Mouse (Mus musculus) effector memory CD4-positive, alpha-beta T cell, adult 7 months (primary cell): ENCODE measurements around the gene Ccdc32. TPM values are rescaled to one million over a fixed set of nuclear protein-coding genes. Genes with fewer than 3 reads are reported as not detected.

Source experiments
- polyA plus RNA-seq: library from polyadenylated mRNA; unstranded; fragments of 100-300 nt; shearing (Covaris generic); gene quantifications from one replicate; pipeline ENCODE4 v1.2.1, GENCODE M21; 2017

The Ccdc32 gene
- 11.3 TPM for polyA plus RNA-seq

GRCm38 (mm10) chr2:119028941-119029551 is at the start of gene Ccdc32:
Ccdc32 (minus strand) TSS chr2:119029393.

DNA sequence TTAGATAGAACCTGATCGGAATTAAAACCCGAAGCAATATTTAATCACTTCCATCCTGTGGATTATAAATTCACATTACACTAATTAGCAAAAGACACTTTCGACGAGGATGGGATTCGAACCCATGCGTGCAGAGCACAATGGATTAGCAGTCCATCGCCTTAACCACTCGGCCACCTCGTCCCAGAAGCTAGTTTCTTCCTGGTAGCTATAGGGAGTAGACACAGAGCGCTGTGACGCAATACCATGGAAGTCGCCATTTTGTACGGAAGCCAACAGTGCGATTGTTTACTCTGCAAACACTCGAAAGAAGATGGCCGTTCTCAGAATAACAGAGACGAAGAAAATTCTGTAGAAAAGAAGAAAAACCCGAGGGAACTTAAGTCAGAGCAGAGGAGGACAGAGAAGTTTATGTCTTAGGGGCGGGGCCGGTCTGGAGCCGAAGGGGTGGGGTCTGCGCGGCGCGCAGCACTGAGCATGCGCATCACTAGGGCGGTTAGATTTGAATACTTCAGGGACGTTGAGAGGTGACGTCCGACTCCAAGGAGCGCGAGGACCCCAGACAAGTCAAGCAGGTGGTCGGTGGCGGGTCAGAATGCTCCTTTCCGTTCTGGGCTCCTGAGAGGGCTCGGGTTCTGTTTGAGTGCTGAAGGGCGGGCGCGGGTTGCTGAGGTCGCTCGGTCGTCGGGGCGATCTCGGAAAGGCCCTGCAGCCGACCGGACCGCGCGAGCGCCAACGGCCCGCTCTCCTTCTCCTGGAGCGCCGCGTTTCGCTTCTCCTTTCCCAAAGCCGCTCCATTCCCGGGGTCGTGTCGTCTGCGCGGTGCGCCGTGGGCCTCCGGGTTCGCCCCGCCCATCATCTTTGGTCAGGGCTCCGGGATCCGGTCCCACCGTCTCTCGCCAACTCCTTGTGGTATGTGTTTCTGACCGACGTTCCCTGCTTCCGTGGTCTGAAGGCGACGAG is 17.7 kb upstream of the Ccdc32 start, which contains the start of gene Knl1:
Gene Knl1, plus strand, starts transcription at position 471 of the 963 bp plus-strand sequence.

GRCm38 (mm10) chr2:119034656-119035396 is 5.6 kb upstream of the Ccdc32 start, which contains the start of gene Rpusd2:
Rpusd2 (plus strand) TSS chr2:119034790.

Other genes with a start within 250 kb of the Ccdc32 start
- gene Disp2, start 249.7 kb downstream of the Ccdc32 start, polyA plus RNA-seq = 0.69 TPM
- 6.7 TPM for gene Knstrn, start 215.4 kb downstream of the Ccdc32 start, polyA plus RNA-seq
- gene Ivd, start 167.4 kb downstream of the Ccdc32 start, polyA plus RNA-seq = 79.3 TPM
- gene Bahd1, start 129.0 kb downstream of the Ccdc32 start, polyA plus RNA-seq = 16.6 TPM
- not detected for gene Chst14, start 102.9 kb downstream of the Ccdc32 start, polyA plus RNA-seq
- 3.2 TPM for gene Rpusd2, start 5.4 kb upstream of the Ccdc32 start, polyA plus RNA-seq
- 1.2 TPM for gene Knl1, start 17.7 kb upstream of the Ccdc32 start, polyA plus RNA-seq
- 2.1 TPM for gene Rad51, start 83.4 kb upstream of the Ccdc32 start, polyA plus RNA-seq
- 25.3 TPM for gene Rmdn3, start 127.6 kb upstream of the Ccdc32 start, polyA plus RNA-seq
- gene Gchfr, start 138.4 kb upstream of the Ccdc32 start, polyA plus RNA-seq = not detected
- not detected for gene Gm14137, start 145.1 kb upstream of the Ccdc32 start, polyA plus RNA-seq
- gene Zfyve19, start 179.2 kb upstream of the Ccdc32 start, polyA plus RNA-seq = 32.0 TPM
- 17.9 TPM for gene Dnajc17, start 179.4 kb upstream of the Ccdc32 start, polyA plus RNA-seq
- not detected for gene Ppp1r14d, start 200.5 kb upstream of the Ccdc32 start, polyA plus RNA-seq
- 0.39 TPM for gene Spint1, start 208.0 kb upstream of the Ccdc32 start, polyA plus RNA-seq
- not detected for gene Rhov, start 241.9 kb upstream of the Ccdc32 start, polyA plus RNA-seq